Mouse (Mus musculus) small intestine, adult 2 months (tissue): Measurements from ENCODE around the gene Senp8.

ENCODE experiments used
- CTCF ChIP-seq: fragments of 200-500 bp; IDR thresholded peaks from 2 replicates; pipeline ENCODE4 v1.5.1; 2012; ENCODE audit warnings: low read depth, mild to moderate bottlenecking, control low read depth, inconsistent platforms, low read length, moderate library complexity, mixed read lengths; ENCODE audit not compliant: insufficient replicate concordance, insufficient read length; ENCODE audit errors: extremely low read depth
- POLR2A ChIP-seq: fragments of 200-500 bp; IDR thresholded peaks from 2 replicates; pipeline ENCODE4 v1.6.1; 2012; ENCODE audit warnings: low read depth, mild to moderate bottlenecking, control low read depth, inconsistent platforms, low read length, moderate library complexity

- TF ChIP-seq POLR2A (no peak), CTCF (no peak)
Measured at GRCm38 (mm10) chr9:59733075-59733474, 17.4 kb downstream of the Senp8 start.
